Mouse (Mus musculus) embryo, embryonic 9.5 days (tissue): ENCODE data around the gene Ldhc.
A peak's percentile ranks its signal among the peaks of the same experiment; 100 is the strongest.
"Not testable (repeated sequence)": the region's sequence is repeated elsewhere in the genome, so short reads cannot be mapped to it uniquely, and the experiment has no call there.

Experiments
- DNase-seq: peaks from one replicate; pipeline ENCODE4 v3.0.0-alpha.2; 2017; ENCODE audit errors: extremely low spot score

The Ldhc gene

DNA sequence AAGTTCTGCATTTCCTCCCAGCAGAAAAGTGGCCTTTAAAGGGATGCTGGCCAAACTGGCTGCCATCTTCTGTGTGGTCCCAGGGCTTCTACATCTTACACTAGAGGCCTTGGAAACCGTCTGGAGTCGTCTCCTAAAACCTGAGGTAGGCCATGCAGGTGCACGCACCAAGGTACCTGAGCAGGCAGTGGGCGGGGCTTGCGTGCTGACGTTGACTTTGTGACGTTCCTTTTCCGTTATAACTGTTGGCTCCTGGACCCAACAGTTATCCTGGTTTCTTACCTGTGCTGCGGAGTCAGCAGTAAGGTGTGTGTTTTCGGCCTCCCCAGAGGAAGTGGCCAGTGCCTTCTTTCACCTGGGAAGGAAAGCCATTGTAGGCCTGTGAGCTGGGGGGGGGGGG is at the start of gene Ldhc:
TSS of gene Ldhc (plus strand) at position 208 of the 400 bp plus-strand sequence.
- DNase-seq, result no peak

- DNase-seq, result no peak
Measured at GRCm38 (mm10) chr7:46814012-46814411, 47.0 kb upstream of the Ldhc start.

- not testable (repeated sequence) for DNase-seq
Measured at GRCm38 (mm10) chr7:46820876-46821632, 39.9 kb upstream of the Ldhc start.

DNA sequence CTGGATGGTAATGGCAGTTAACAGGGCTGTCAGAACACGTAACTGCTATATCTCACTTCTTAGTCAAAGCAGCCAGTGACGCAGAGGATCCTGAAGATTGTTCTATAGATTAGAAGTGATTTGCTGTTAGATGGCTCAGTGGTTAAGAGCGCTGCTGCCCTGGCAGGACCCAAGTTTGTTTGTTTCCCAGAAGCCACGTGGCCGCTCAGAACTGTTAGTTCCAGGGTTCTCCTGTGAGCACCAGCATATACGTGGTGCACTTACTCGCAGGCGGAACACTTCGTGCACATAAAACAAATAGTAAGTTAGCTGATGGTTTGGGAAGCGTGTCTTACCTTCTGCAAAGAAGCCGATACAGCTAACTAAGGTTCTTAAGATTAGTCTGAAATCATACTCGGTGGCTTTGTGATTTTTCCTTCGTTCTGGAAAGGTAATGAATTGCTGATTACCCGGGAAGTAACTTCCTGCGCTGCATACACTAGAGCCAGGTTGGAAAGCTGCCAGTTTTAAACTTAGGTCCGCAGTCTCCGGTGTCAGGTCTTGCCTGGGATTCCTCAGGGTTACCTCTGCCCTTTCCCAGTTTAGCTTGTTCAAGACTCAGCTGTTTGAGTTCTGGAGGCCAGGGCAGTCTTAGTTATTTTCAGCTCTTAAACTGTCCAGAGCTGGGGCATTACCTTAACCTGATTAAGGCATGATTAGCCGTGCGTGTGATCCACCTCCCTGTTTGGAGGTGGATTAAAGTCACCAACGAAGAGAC is 33.8 kb upstream of the Ldhc start:
- no peak for DNase-seq

- DNase-seq, result no peak
Measured at GRCm38 (mm10) chr7:46827803-46828184, 33.2 kb upstream of the Ldhc start.

DNA sequence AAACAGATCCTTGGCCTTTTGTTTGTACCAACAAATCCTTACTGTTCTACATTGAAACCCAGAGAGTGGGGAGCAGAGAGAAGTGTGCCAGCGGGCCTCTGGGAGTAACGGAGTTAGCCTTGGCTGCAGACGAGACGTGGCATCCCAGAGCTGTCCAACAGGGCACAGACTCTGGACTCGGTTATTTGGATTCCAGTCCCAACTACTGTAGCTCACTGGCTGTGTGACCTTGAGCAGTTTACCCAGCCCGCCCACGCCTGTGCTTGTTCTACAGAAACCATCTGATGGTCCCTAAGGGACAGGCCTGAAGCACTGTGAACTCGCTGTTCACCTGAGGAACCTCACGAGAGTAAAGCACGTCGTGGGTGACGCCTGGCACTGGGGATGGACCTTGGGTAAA is 31.1 kb upstream of the Ldhc start:
- DNase-seq, result no peak

- DNase-seq, result no peak
Measured at GRCm38 (mm10) chr7:46830799-46831590, 30.0 kb upstream of the Ldhc start.

DNA sequence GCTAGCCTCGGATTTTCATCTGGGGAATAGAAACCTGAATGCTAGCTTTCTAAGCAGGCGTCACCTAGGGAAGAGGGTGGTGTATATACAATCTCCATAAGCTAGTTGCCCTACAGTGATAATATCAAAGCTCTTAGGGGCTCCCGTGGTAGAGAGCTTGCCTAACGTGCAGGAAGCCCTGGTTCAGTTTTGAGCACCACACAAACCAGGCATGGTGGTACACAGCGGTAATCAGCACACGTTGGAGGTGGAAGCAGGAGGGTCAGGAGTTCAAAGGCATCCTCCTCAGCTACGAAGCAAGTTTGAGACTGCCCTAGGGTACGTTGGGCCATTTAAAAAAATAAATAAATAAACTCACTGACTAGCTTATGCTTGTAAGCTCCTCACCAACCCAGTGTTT is 29.3 kb upstream of the Ldhc start:
- DNase-seq, result no peak

DNA sequence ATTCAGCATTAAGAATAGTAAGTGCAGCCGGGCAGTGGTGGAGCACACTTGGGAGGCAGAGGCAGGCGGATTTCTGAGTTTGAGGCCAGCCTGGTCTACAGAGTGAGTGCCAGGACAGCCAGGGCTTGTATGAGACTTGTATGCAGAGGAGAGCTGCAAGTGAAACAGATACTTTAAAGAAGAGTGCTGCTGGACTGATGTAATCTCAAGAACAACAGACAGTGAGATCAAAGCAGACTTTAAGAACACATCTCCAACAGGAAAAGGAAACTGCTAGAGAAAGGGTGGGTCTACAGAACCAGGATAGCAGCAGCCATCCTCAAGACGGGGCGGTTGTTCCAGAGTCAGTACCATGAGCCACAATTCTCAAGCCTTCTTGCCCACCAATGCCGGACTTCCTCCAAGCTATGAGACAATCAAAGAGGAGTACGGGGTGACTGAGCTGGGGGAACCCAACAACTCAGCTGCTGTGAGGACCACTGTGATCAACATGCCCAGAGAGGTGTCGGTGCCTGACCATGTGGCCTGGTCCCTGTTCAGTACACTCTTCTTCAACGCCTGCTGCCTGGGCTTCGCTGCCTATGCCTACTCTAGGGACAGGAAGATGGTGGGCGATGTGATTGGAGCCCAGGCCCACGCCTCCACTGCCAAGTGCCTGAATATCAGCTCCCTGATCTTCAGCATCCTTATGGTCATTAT is 28.7 kb upstream of the Ldhc start:
- not testable (repeated sequence) for DNase-seq

- no peak for DNase-seq
Measured at GRCm38 (mm10) chr7:46833266-46833665, 27.7 kb upstream of the Ldhc start.

DNA sequence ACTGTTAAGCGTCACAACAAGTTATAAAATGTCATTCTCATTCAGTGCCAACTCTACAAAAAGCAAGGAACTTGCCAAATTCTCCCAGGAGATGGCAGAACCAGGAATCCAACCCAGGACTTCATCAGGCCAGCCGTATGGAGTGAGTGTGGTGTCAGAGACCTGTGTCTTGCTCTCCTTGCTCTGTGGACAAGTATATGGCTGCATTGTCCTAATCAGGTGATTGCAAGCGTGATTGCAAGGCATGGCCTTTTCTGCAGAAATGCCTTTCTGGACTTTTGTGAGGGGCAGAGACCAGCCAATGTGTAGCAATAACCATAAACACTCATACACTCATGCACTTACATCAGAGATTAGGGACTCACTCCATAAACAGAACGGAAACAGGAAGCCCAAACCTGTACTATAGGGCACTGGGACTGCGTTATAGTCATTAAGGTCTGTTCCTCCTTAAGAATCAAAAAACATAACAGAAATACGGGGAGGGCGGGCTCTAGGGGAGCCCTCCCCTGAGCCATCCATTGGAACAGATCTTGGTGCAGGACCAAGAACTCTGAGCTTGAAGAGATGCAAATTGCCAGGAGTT is 27.2 kb upstream of the Ldhc start:
- DNase-seq, result no peak

- no peak for DNase-seq
Measured at GRCm38 (mm10) chr7:46834994-46835610, 25.9 kb upstream of the Ldhc start.

- no peak for DNase-seq
Measured at GRCm38 (mm10) chr7:46836357-46836756, 24.6 kb upstream of the Ldhc start.

- no peak for DNase-seq
Measured at GRCm38 (mm10) chr7:46837073-46837472, 23.9 kb upstream of the Ldhc start.

DNA sequence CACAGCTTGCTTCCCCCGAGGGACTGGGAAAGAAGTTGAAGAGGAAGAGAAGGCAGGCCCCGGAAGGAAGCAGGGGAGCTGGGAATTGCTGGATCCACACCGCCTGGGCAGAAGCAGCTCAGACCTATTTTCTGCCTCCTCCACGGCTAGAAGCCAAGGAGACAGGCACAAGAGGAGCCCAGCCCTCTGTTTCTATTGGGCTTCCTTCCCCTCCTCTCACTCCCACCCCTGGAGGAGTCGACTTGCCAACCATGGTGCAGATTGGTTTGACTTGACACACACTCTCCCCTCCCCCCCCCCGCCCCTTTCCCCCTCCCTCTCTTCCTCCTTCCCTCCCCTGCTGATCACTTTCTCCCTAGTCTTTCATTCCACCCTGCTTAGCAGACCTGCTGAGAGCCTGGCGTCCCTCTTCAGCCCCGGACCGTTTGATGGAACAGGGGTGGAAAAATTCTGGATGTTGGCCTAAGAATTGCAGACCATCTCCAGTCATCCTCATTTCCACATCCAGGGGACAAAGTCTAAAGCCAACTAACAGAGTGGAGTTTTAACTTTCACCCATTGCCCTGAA is 22.8 kb upstream of the Ldhc start:
- peak; percentile 64 for DNase-seq

DNA sequence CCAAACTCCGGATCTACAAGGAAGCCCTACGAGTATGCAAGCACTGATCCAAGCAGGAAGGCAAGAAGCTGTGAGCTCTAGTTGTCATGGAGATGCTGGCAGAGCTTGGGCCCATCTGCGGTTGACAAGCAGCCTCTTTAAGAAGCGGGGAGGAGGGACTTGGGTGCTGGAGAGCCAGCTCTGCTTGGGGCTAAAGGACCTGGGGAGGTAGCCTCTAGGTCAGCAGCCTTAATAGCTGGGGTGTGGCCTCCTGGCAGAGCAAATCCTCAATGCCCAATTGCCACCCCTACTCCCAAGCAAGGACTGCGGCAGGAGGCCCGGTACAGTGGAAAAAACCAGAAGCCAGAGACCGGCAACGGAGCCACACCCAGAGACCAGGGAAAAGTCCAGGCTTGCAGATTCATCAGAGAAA is 22.1 kb upstream of the Ldhc start:
- no peak for DNase-seq

GRCm38 (mm10) chr7:46839446-46839845 is 21.6 kb upstream of the Ldhc start:
- no peak for DNase-seq

GRCm38 (mm10) chr7:46839861-46840260 is 21.1 kb upstream of the Ldhc start:
- no peak for DNase-seq

GRCm38 (mm10) chr7:46840326-46840725 is 20.7 kb upstream of the Ldhc start:
- no peak for DNase-seq

DNA sequence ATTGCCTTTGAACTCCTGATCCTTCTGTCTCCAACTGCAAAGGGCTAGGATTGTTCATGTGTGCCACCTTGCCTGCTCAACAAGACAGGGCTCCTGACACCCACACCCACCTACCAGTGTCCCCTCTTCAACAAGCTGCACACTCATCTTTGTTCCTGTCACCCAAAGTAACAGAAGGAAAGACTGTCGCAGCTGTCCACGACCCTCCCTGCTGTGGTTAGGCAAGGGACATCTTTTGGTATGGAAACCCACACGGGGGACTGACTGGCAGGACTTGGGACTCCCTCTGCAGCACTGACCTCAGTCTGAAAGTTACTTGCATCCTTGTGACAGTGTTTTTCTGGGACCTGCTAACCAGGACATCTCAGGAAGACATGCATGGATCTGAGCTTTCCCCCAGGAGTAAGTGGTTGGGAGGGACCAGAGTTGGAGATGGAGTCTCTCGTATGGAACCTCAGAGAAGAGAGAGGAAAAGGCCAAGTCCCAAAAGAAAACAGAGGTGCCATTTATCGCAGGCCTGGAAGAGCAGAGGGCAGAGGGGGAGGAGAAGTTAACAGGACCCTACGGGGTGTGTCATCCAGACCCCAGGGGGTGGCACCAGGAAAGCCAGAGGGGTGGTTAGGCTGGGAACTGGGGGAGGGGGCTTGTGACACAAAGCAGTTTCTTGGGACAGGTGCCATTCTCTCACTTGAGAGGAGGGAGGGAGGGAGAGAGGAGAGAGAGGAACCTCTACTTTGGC is 20.0 kb upstream of the Ldhc start, which contains the start of gene Ldha:
TSS of gene Ldha (plus strand) at position 689 of the 739 bp plus-strand sequence.
- no peak for DNase-seq
